Mouse (Mus musculus) layer of hippocampus, adult 9-11 months (tissue): ENCODE measurements around the gene 4930556J24Rik.
"Not testable (repeated sequence)": the region's sequence is repeated elsewhere in the genome, so short reads cannot be mapped to it uniquely, and the experiment has no call there.

Experiments used
- DNase-seq: peaks from one replicate; pipeline ENCODE4 v3.0.0; 2022

The 4930556J24Rik gene

GRCm38 (mm10) chr11:3970361-3970760 lies 6.2 kb downstream of the 4930556J24Rik start:
- no peak for DNase-seq

- DNase-seq, result no peak
These were observed 6.7 kb downstream of the 4930556J24Rik start for GRCm38 (mm10) chr11:3969837-3970236.

- DNase-seq, result no peak
These were observed 12.0 kb downstream of the 4930556J24Rik start for GRCm38 (mm10) chr11:3964416-3965172.

GRCm38 (mm10) chr11:3963610-3964415 lies 12.8 kb downstream of the 4930556J24Rik start, which contains the start of gene Pes1:
Gene Pes1 (plus strand): TSS chr11:3963975.
- DNase-seq, result peak; percentile 84

GRCm38 (mm10) chr11:3963155-3963554 lies 13.4 kb downstream of the 4930556J24Rik start:
- no peak for DNase-seq

GRCm38 (mm10) chr11:3961761-3962160 lies 14.8 kb downstream of the 4930556J24Rik start:
- no peak for DNase-seq

GRCm38 (mm10) chr11:3960901-3961300 lies 15.7 kb downstream of the 4930556J24Rik start:
- DNase-seq, result no peak

- not testable (repeated sequence) for DNase-seq
These were observed 21.2 kb downstream of the 4930556J24Rik start for GRCm38 (mm10) chr11:3955371-3955770.

- not testable (repeated sequence) for DNase-seq
These were observed 21.7 kb downstream of the 4930556J24Rik start for GRCm38 (mm10) chr11:3954876-3955275.

- DNase-seq, result no peak
These were observed 30.2 kb downstream of the 4930556J24Rik start for GRCm38 (mm10) chr11:3946386-3946785.

- no peak for DNase-seq
These were observed 35.2 kb downstream of the 4930556J24Rik start for GRCm38 (mm10) chr11:3941371-3941770.

GRCm38 (mm10) chr11:3937321-3937874 lies 39.2 kb downstream of the 4930556J24Rik start:
- no peak for DNase-seq

GRCm38 (mm10) chr11:3936318-3936717 lies 40.3 kb downstream of the 4930556J24Rik start:
- DNase-seq, result no peak

GRCm38 (mm10) chr11:3935135-3935534 lies 41.4 kb downstream of the 4930556J24Rik start:
- DNase-seq, result no peak

- DNase-seq, result no peak
These were observed 42.8 kb downstream of the 4930556J24Rik start for GRCm38 (mm10) chr11:3933756-3934285.

- peak; percentile 84 for DNase-seq
These were observed 44.9 kb downstream of the 4930556J24Rik start, which contains the start of gene Tcn2 for GRCm38 (mm10) chr11:3931511-3932211. Gene Tcn2 (minus strand): TSS chr11:3932159.

GRCm38 (mm10) chr11:3930931-3931330 lies 45.6 kb downstream of the 4930556J24Rik start:
- DNase-seq, result no peak

GRCm38 (mm10) chr11:3930019-3930418 lies 46.6 kb downstream of the 4930556J24Rik start:
- no peak for DNase-seq

- no peak for DNase-seq
These were observed 50.7 kb downstream of the 4930556J24Rik start for GRCm38 (mm10) chr11:3925916-3926315.

- no peak for DNase-seq
These were observed 53.8 kb downstream of the 4930556J24Rik start for GRCm38 (mm10) chr11:3922731-3923130.

GRCm38 (mm10) chr11:3922115-3922514 lies 54.5 kb downstream of the 4930556J24Rik start:
- DNase-seq, result no peak

GRCm38 (mm10) chr11:3921281-3921850 lies 55.2 kb downstream of the 4930556J24Rik start:
- DNase-seq, result no peak
